Mouse (Mus musculus) ovary, postnatal 10 days (tissue): ENCODE results near the gene Stra6.

ENCODE experiments used
- DNase-seq: peaks from one replicate; pipeline ENCODE4 v3.0.0; 2022; ENCODE audit warnings: low spot score

Stra6 gene

GRCm38 (mm10) chr9:58133893-58134884 is 70.6 kb downstream of the Stra6 start:
- no peak for DNase-seq

GRCm38 (mm10) chr9:58134906-58135305 is 71.3 kb downstream of the Stra6 start:
- no peak for DNase-seq

- no peak for DNase-seq
Measured at GRCm38 (mm10) chr9:58135921-58136321, 72.3 kb downstream of the Stra6 start.

- no peak for DNase-seq
Measured at GRCm38 (mm10) chr9:58139947-58140346, 76.4 kb downstream of the Stra6 start.

GRCm38 (mm10) chr9:58143419-58143818 is 79.8 kb downstream of the Stra6 start:
- DNase-seq: no peak

GRCm38 (mm10) chr9:58144664-58145063 is 81.1 kb downstream of the Stra6 start:
- no peak for DNase-seq

GRCm38 (mm10) chr9:58145417-58145816 is 81.8 kb downstream of the Stra6 start:
- DNase-seq: no peak

- DNase-seq: no peak
Measured at GRCm38 (mm10) chr9:58148806-58149205, 85.2 kb downstream of the Stra6 start.

- no peak for DNase-seq
Measured at GRCm38 (mm10) chr9:58150733-58151361, 87.3 kb downstream of the Stra6 start.

- no peak for DNase-seq
Measured at GRCm38 (mm10) chr9:58153095-58153494, 89.5 kb downstream of the Stra6 start.

GRCm38 (mm10) chr9:58155366-58155765 is 91.8 kb downstream of the Stra6 start:
- no peak for DNase-seq

- DNase-seq: no peak
Measured at GRCm38 (mm10) chr9:58156819-58157560, 93.4 kb downstream of the Stra6 start.

- no peak for DNase-seq
Measured at GRCm38 (mm10) chr9:58157838-58158237, 94.2 kb downstream of the Stra6 start.

GRCm38 (mm10) chr9:58158541-58159311 is 95.1 kb downstream of the Stra6 start:
- DNase-seq: no peak

- DNase-seq: no peak
Measured at GRCm38 (mm10) chr9:58159855-58160254, 96.3 kb downstream of the Stra6 start.

- no peak for DNase-seq
Measured at GRCm38 (mm10) chr9:58160315-58160714, 96.7 kb downstream of the Stra6 start.

- no peak for DNase-seq
Measured at GRCm38 (mm10) chr9:58162173-58162572, 98.6 kb downstream of the Stra6 start.

GRCm38 (mm10) chr9:58163146-58163545 is 99.6 kb downstream of the Stra6 start:
- DNase-seq: no peak

- DNase-seq: no peak
Measured at GRCm38 (mm10) chr9:58165779-58166178, 102.2 kb downstream of the Stra6 start.

- DNase-seq: no peak
Measured at GRCm38 (mm10) chr9:58168880-58169279, 105.3 kb downstream of the Stra6 start.

GRCm38 (mm10) chr9:58169426-58169825 is 105.8 kb downstream of the Stra6 start:
- no peak for DNase-seq

GRCm38 (mm10) chr9:58172863-58173262 is 109.3 kb downstream of the Stra6 start:
- no peak for DNase-seq
